Mouse (Mus musculus) CH12.LX (cell line): ENCODE data around the gene S100a9. TPM values are rescaled to one million over a fixed set of nuclear protein-coding genes. Genes with fewer than 3 reads are reported as not detected.

ENCODE experiments used
- DNase-seq: peaks from one replicate; pipeline ENCODE4 v3.0.0-alpha.2; 2013; ENCODE audit errors: extremely low read depth
- H3K27ac ChIP-seq: 2 replicates; pipeline ENCODE4 v1.5.1; 2012; ENCODE audit warnings: low read depth, mild to moderate bottlenecking, control low read depth, moderate library complexity; ENCODE audit not compliant: insufficient read depth
- H3K27me3 ChIP-seq: replicated peaks from 2 replicates; pipeline ENCODE3; 2012; ENCODE audit warnings: inconsistent platforms
- H3K36me3 ChIP-seq, 2 experiments: replicated peaks in 1 of 2; 2 replicates each; pipeline versions ENCODE3 to v1.6.1; 2012; ENCODE audit warnings: inconsistent platforms in 1 of 2, low read length in 1 of 2, mild to moderate bottlenecking in 1 of 2, mixed read lengths in 1 of 2, moderate library complexity in 1 of 2; ENCODE audit not compliant: control insufficient read depth in 1 of 2, insufficient read depth in 1 of 2
- H3K4me1 ChIP-seq, 2 experiments: 2 replicates each; pipeline ENCODE4 v1.6.1; 2012; ENCODE audit warnings: inconsistent platforms in 1 of 2, moderate library complexity in 1 of 2; ENCODE audit not compliant: insufficient read depth in 2 of 2, control insufficient read depth in 1 of 2
- H3K4me2 ChIP-seq: 2 replicates; pipeline ENCODE4 v1.6.1; 2012; ENCODE audit warnings: low read depth, mild to moderate bottlenecking, control low read depth; ENCODE audit not compliant: poor library complexity, insufficient read depth, severe bottlenecking
- H3K4me3 ChIP-seq, 3 experiments: fragments of 150-350 bp in 1 of 3; sonication (generic) in 1 of 3; replicated peaks in 1 of 3; 2 replicates each; pipeline versions ENCODE3 to v1.5.1; 2011 to 2012; ENCODE audit warnings: low read depth in 2 of 3, low read length in 2 of 3, mild to moderate bottlenecking in 2 of 3, moderate library complexity in 2 of 3, control low read depth in 1 of 3, improper control_type of control experiment in 1 of 3, inconsistent platforms in 1 of 3, mixed read lengths in 1 of 3; ENCODE audit not compliant: poor library complexity in 1 of 3
- H3K79me2 ChIP-seq: replicated peaks from 2 replicates; pipeline ENCODE4 v1.6.1; 2012; ENCODE audit warnings: mild to moderate bottlenecking, moderate library complexity; ENCODE audit not compliant: control insufficient read depth, poor library complexity, insufficient read depth, severe bottlenecking; ENCODE audit errors: extremely low read depth
- H3K9ac ChIP-seq: 2 replicates; pipeline ENCODE4 v1.6.1; 2012; ENCODE audit warnings: low read depth, mild to moderate bottlenecking, control low read depth, moderate library complexity; ENCODE audit not compliant: insufficient read depth
- H3K9me3 ChIP-seq: replicated peaks from 2 replicates; pipeline ENCODE3; 2012; ENCODE audit warnings: low read length, inconsistent platforms, mixed read lengths
- BHLHE40 ChIP-seq: IDR thresholded peaks from 2 replicates; pipeline ENCODE4 v1.6.1; 2011; ENCODE audit warnings: mild to moderate bottlenecking, low read depth, low read length, improper control_type of control experiment
- CHD2 ChIP-seq: IDR thresholded peaks from 2 replicates; pipeline ENCODE4 v1.6.1; 2011; ENCODE audit warnings: low read length, improper control_type of control experiment
- CTCF ChIP-seq, 2 experiments: IDR thresholded peaks in 1 of 2; conservative IDR thresholded peaks in 1 of 2; 2 replicates each; pipeline ENCODE4 v1.5.1; 2011 to 2012; ENCODE audit warnings: low read depth in 2 of 2, low read length in 2 of 2, improper control_type of control experiment in 1 of 2, inconsistent platforms in 1 of 2, mild to moderate bottlenecking in 1 of 2, moderate library complexity in 1 of 2
- E2F4 ChIP-seq: IDR thresholded peaks from 2 replicates; pipeline ENCODE4 v1.6.1; 2011; ENCODE audit warnings: low read depth, low read length, improper control_type of control experiment; ENCODE audit not compliant: insufficient replicate concordance
- EP300 ChIP-seq: IDR thresholded peaks from 2 replicates; pipeline ENCODE4 v1.6.1; 2011; ENCODE audit warnings: low read length, improper control_type of control experiment
- ETS1 ChIP-seq: conservative IDR thresholded peaks from 2 replicates; pipeline ENCODE4 v1.6.1; 2012; ENCODE audit warnings: low read depth, mild to moderate bottlenecking, inconsistent platforms, low read length, improper control_type of control experiment, moderate library complexity
- HCFC1 ChIP-seq: IDR thresholded peaks from 2 replicates; pipeline ENCODE4 v1.6.1; 2012; ENCODE audit warnings: low read depth, mild to moderate bottlenecking, inconsistent platforms, low read length, improper control_type of control experiment
- IRF4 ChIP-seq: IDR thresholded peaks from 2 replicates; pipeline ENCODE4 v1.6.1; 2014; ENCODE audit warnings: low read depth, mild to moderate bottlenecking, inconsistent platforms, low read length, improper control_type of control experiment
- JUN ChIP-seq: IDR thresholded peaks from 2 replicates; pipeline ENCODE4 v1.6.1; 2011; ENCODE audit warnings: low read depth, mild to moderate bottlenecking, low read length, improper control_type of control experiment, moderate library complexity; ENCODE audit not compliant: insufficient read depth
- JUND ChIP-seq: conservative IDR thresholded peaks from 2 replicates; pipeline ENCODE4 v1.6.1; 2011; ENCODE audit warnings: low read depth, low read length, improper control_type of control experiment
- KAT2A ChIP-seq: IDR thresholded peaks from 2 replicates; pipeline ENCODE4 v1.6.1; 2012; ENCODE audit warnings: low read length, improper control_type of control experiment, inconsistent platforms; ENCODE audit not compliant: insufficient replicate concordance
- MAFK ChIP-seq: IDR thresholded peaks from 2 replicates; pipeline ENCODE4 v1.6.1; 2011; ENCODE audit warnings: low read length, improper control_type of control experiment; ENCODE audit not compliant: insufficient replicate concordance
- MAX ChIP-seq: IDR thresholded peaks from 2 replicates; pipeline ENCODE4 v1.6.1; 2011; ENCODE audit warnings: low read length, improper control_type of control experiment
- MEF2A ChIP-seq: IDR thresholded peaks from 2 replicates; pipeline ENCODE4 v1.6.1; 2014; ENCODE audit warnings: low read depth, mild to moderate bottlenecking, inconsistent platforms, low read length, improper control_type of control experiment, borderline replicate concordance
- MXI1 ChIP-seq: IDR thresholded peaks from 2 replicates; pipeline ENCODE4 v1.6.1; 2011; ENCODE audit warnings: mild to moderate bottlenecking, low read depth, low read length, improper control_type of control experiment
- MYC ChIP-seq: IDR thresholded peaks from 2 replicates; pipeline ENCODE4 v1.6.1; 2011; ENCODE audit warnings: low read depth, mild to moderate bottlenecking, improper control_type of control experiment, low read length
- NELFE ChIP-seq: IDR thresholded peaks from 2 replicates; pipeline ENCODE4 v1.6.1; 2011; ENCODE audit warnings: low read depth, low read length, improper control_type of control experiment
- PAX5 ChIP-seq: IDR thresholded peaks from 2 replicates; pipeline ENCODE4 v1.6.1; 2012; ENCODE audit warnings: low read length, inconsistent platforms, mixed read lengths
- RAD21 ChIP-seq: IDR thresholded peaks from 2 replicates; pipeline ENCODE4 v1.6.1; 2011; ENCODE audit warnings: low read depth, mild to moderate bottlenecking, low read length, improper control_type of control experiment, moderate library complexity
- RCOR1 ChIP-seq: conservative IDR thresholded peaks from 2 replicates; pipeline ENCODE4 v1.6.1; 2012; ENCODE audit warnings: low read depth, mild to moderate bottlenecking, inconsistent platforms, low read length, improper control_type of control experiment
- SIN3A ChIP-seq: IDR thresholded peaks from 2 replicates; pipeline ENCODE4 v1.6.1; 2012; ENCODE audit warnings: low read length, improper control_type of control experiment, inconsistent platforms
- SMC3 ChIP-seq: IDR thresholded peaks from 2 replicates; pipeline ENCODE4 v1.6.1; 2011; ENCODE audit warnings: low read depth, low read length, improper control_type of control experiment
- TBP ChIP-seq: conservative IDR thresholded peaks from 2 replicates; pipeline ENCODE4 v1.6.1; 2011; ENCODE audit warnings: low read depth, low read length, improper control_type of control experiment
- UBTF ChIP-seq: IDR thresholded peaks from 2 replicates; pipeline ENCODE4 v1.6.1; 2012; ENCODE audit warnings: low read depth, mild to moderate bottlenecking, inconsistent platforms, low read length, improper control_type of control experiment, moderate library complexity
- USF1 ChIP-seq: IDR thresholded peaks from 2 replicates; pipeline ENCODE4 v1.6.1; 2014; ENCODE audit warnings: low read depth, mild to moderate bottlenecking, inconsistent platforms, low read length, improper control_type of control experiment
- ZC3H11A ChIP-seq: IDR thresholded peaks from 2 replicates; pipeline ENCODE4 v1.6.1; 2012; ENCODE audit warnings: low read depth, mild to moderate bottlenecking, inconsistent platforms, low read length, improper control_type of control experiment
- ZKSCAN1 ChIP-seq: IDR thresholded peaks from 2 replicates; pipeline ENCODE4 v1.6.1; 2012; ENCODE audit warnings: low read depth, inconsistent platforms, low read length, improper control_type of control experiment, borderline replicate concordance
- dilution Hi-C: fragments of 300-500 bp; cut with MboI; formaldehyde crosslinking; loops from 2 replicates; pipeline ENCODE4 v1.14.3; 2020; ENCODE audit warnings: low sequenced_read_pairs; ENCODE audit not compliant: extremely low pct_unique_long_range_greater_than_20kb, extremely low pct_ligation_motif_present
- in situ Hi-C: fragments of 300-500 bp; cut with MboI; formaldehyde crosslinking; loops from 3 replicates; pipeline ENCODE4 v1.14.3; 2019; ENCODE audit warnings: low sequenced_read_pairs, low pct_ligation_motif_present, low pct_unique_long_range_greater_than_20kb, mixed read lengths
- polyA plus RNA-seq: library from polyadenylated mRNA; unstranded; fragments of >175 nt; gene quantifications from 2 replicates; pipeline ENCODE4 v1.2.1, GENCODE M21; 2012; ENCODE audit warnings: low read depth; ENCODE audit not compliant: insufficient read length
- total RNA-seq, 2 experiments: library from RNA; depleted of rRNA; stranded (reverse); fragments of 300-350 nt in 1 of 2; fragments of >200 nt in 1 of 2; gene quantifications; 2 replicates each; pipeline ENCODE4 v1.2.3; 2012 to 2014

The S100a9 gene
- total RNA-seq (2012; rRNA removed), result not detected in 2 replicates
- not detected in 2 replicates for total RNA-seq (2014; rRNA removed)
- not detected in 2 replicates for polyA plus RNA-seq

- no peak for DNase-seq
- dilution Hi-C loops, result no loop called here
- no peak within 1 kb of the TSS for H3K4me3 ChIP-seq
Measured at GRCm38 (mm10) chr3:90695613-90696012, at the start of gene S100a9. Gene S100a9 (minus strand): TSS chr3:90695721.

DNA sequence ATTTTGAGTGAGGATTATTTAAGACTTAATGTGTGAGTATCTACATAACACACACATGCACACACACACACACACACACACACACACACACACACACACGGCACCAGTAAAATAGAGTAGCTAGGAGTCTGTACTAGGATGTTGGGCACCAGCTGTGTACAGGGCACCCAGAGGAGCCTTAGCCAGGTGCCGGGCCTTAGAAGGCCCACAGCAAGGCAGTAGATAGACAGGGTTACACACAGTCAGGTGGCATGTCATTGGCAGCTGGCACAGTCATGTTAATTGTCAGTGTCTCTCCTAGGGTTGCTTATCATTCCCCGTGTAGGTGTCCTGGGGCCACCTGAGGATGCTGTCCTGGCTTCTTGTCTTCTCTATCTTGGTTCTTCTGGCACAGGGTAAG is 31.1 kb upstream of the S100a9 start, which contains the start of gene Pglyrp4:
Gene Pglyrp4, plus strand, starts transcription at position 301 of the 400 bp plus-strand sequence.
- H3K4me1 ChIP-seq, result no peaks in the 10 kb centered on the region
- TF ChIP-seq PAX5 (no peak), MAX (no peak), TBP (no peak), EP300 (no peak), NELFE (no peak), MXI1 (no peak), UBTF (no peak), JUN (no peak), HCFC1 (no peak), BHLHE40 (no peak), CHD2 (no peak), IRF4 (no peak), RAD21 (no peak), ZC3H11A (no peak), USF1 (no peak), KAT2A (no peak), RCOR1 (no peak)
- TF ChIP-seq, all 38 proteins: peak for 0
- no peak for DNase-seq
- Histone ChIP-seq H3K4me2 (no peak within 1 kb of the TSS), H3K36me3 (no peaks in the 10 kb centered on the region), H3K79me2 (no peaks in the 10 kb centered on the region), H3K27ac (no peak within 1 kb of the TSS), H3K27me3 (peaks cover 75% of the 10 kb centered on the region), H3K4me3 (no peak within 1 kb of the TSS), H3K9ac (no peak within 1 kb of the TSS), H3K9me3 (no peaks in the 10 kb centered on the region)
- dilution Hi-C loops (no loop called here), in situ Hi-C loops (no loop called here)

More at GRCm38 (mm10) chr3:90695613-90696012, at the start of gene S100a9:
- Histone ChIP-seq H3K27me3 (peaks cover 65% of the 10 kb centered on the region), H3K36me3 (no peaks in the 10 kb centered on the region), H3K27ac (no peak within 1 kb of the TSS), H3K4me2 (no peak within 1 kb of the TSS), H3K9ac (no peak within 1 kb of the TSS), H3K4me1 (no peaks in the 10 kb centered on the region)
- TF ChIP-seq SMC3 (no peak), SIN3A (no peak), RAD21 (no peak), MAFK (no peak), JUND (no peak), BHLHE40 (no peak), HCFC1 (no peak), MEF2A (no peak), CTCF (conservative IDR thresholded peaks at IDR 0.05 in 1 of 2, IDR thresholded peaks at IDR 0.05 in 1 of 2; ENCODE audit: low read depth in 2 of 2, low read length in 2 of 2) (no peak), ZC3H11A (no peak), JUN (no peak), PAX5 (no peak), ZKSCAN1 (no peak), ETS1 (no peak), RCOR1 (no peak), KAT2A (no peak), E2F4 (no peak), MYC (no peak)
- TF ChIP-seq, all 38 proteins: peak for 0
- in situ Hi-C loops, result no loop called here
- Histone ChIP-seq H3K9me3 (no peaks in the 10 kb centered on the region), H3K79me2 (no peaks in the 10 kb centered on the region)
